Mouse (Mus musculus): Measurements from ENCODE around the gene Nedd4.

GRCm38 (mm10) chr9:72643651-72644417 lies 18.3 kb upstream of the Nedd4 start:
- no peak for TF ChIP-seq POLR2A (IDR thresholded peaks at IDR 0.05; ENCODE audit: low read depth, low read length)
- no peak for TF ChIP-seq CTCF (IDR thresholded peaks at IDR 0.05; ENCODE audit: borderline replicate concordance, insufficient read depth, low read length)
